Mouse (Mus musculus) megakaryocyte, embryonic 14.5 days (primary cell): ENCODE results near the gene Asic2.

Experiments
- FLI1 ChIP-seq: IDR thresholded peaks from 2 replicates; pipeline ENCODE4 v1.6.1; 2012; ENCODE audit warnings: low read length, inconsistent platforms, mixed read lengths
- GATA1 ChIP-seq: IDR thresholded peaks from 3 replicates; pipeline ENCODE4 v1.6.1; 2012; ENCODE audit warnings: mixed read lengths, low read length, inconsistent platforms, borderline replicate concordance

GRCm38 (mm10) chr11:81481198-81481597 lies 487.1 kb downstream of the Asic2 start:
- TF ChIP-seq GATA1 (no peak), FLI1 (no peak)
